Mouse (Mus musculus): ENCODE data around the gene Kifc5b.

Gene Kifc5b

GRCm38 (mm10) chr17:26947231-26948100, 30.6 kb downstream of the Kifc5b start:
- peak; percentile 11 for DNase-seq (ENCODE audit: extremely low spot score)

DNA sequence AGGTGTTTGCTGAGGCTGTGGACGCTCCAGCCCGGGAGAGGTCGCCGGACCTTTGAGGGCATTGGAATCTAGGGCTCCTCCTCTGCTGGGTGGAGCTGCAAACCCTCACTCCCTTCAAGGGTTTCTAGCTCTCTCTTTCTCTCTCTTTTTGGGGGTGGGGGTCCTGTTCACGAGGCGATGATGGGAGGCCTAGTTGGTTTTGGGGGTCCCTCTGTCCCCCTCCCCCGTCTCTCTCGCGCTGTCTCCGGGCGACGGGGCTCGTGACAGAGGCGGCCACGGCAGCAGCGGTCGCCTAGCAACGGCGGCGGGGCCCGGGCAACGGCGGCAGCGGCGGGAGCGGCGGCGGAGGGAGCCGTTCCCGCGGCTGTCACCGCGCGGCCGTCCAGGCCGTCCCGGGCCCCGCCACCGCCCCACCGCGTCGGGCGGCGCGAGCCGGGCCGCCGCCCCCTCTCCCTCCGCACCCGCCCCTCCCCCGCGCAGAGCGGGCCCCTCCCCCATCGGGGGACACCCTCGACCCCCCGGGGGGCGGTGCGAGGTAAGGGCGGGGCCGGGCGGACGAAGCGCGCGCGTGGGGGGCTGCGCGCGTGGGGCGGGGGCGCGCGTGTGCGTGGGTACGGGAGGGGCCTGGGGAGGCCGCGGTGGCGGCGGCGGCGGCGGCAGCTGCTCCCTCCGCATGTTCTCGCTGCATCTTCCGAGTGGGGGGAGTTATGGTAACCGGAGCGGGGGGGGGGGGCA, 31.6 kb downstream of the Kifc5b start:
- DNase-seq (ENCODE audit: extremely low spot score): peak; percentile 73

DNA sequence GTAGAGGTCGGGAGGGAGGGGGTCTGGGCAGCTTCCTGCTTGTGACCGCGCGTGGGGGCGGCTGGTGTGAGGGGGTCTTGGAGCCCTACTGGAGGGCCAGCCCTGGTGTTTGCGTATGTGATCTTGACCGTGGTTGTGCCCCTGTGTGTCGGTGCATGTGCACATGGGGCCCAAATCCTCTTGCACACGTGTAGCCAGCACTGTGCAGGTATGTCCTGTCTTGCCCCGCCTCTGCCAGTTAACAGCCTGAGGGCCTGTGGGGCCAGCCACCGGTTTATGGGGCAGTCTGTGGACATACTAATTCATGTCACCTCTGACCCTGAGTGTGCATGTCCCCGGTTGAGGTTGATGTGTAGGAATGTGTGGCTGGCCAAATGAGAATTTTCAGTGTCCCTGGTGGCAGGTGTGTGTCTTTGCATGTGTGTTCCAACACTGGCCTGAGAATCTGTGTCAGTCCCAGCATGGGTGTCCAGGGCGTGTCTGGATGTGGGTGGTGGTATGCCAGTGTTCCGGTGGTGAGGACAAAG, 32.2 kb downstream of the Kifc5b start:
- DNase-seq (ENCODE audit: extremely low spot score): peak; percentile 61

DNA sequence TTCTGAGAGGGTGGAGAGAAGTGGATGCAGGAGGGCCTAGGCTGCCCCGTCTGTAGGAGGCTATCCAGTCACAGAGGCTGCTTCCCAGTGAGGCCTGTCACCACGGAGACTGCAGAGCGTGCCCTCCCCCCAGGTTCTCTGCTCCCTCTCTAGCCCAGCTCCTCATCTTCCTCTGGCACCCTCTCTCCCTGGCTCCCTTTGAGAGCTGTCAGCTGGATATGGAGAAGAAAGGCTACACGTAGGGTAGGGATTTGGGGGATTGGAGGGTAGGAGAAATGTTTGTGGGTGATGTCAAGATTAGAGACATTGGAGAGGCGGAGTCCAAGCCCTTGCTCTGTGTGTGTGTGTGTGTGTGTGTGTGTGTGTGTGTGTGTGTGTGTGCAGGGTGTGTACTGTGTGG, 33.0 kb downstream of the Kifc5b start:
- DNase-seq (ENCODE audit: extremely low spot score): no peak

DNA sequence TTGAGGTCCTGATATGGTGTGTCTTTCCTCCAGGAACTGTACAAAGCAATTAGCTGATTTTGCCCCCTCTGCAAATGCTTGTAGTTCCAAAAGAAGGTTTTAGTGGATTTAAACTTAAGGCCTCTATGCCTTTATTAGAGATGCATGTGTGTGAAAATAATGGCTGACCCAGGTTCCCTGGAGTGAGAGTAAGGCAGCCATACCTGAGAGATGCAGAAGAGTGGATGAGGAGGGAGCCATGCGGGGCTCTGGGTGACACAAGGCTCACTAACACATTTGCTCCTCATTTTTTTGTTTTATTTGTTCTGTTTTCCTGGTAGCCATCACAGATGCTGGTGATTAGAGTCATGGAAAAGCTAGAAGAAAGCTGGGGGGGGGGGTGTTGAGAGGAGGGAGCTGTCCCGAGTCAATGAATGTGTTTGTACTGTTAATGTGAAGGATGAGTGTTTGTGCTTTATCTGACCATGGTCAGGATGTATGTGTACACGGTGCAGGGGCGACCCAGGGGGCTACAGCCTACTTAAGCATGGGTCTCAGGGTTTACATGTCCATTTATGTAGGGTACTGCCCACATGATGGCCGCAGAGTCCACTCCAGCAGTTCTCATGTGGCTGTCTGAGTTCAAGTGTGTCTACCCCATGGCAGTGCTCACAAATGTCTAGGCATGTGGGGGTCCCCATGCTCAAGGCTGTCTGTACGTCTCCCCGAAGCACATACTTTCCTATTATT, 33.8 kb downstream of the Kifc5b start:
- no peak for DNase-seq (ENCODE audit: extremely low spot score)

DNA sequence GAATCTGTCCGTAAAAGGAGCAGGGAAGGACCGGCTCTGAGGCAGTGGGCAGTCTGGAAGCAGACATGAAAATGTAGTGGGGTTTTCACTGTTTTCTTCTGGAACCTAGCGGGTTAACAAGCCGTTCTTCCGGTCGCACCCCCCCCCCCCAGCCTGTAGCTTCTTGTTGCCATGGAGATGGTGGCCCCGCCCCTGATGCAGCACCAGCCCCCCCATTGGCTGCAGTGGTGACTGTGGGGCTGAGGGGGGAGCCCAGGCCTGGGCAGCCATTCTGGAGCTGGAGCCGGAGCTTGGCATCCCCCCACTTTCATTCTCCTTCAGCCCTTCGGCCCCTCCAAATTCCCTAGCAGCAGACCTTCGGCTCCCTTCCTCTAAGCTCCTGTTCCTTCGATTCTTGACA, 34.5 kb downstream of the Kifc5b start:
- DNase-seq (ENCODE audit: extremely low spot score): peak; percentile 87

GRCm38 (mm10) chr17:26951952-26952877, 35.3 kb downstream of the Kifc5b start:
- peak; percentile 15 for DNase-seq (ENCODE audit: extremely low spot score)

DNA sequence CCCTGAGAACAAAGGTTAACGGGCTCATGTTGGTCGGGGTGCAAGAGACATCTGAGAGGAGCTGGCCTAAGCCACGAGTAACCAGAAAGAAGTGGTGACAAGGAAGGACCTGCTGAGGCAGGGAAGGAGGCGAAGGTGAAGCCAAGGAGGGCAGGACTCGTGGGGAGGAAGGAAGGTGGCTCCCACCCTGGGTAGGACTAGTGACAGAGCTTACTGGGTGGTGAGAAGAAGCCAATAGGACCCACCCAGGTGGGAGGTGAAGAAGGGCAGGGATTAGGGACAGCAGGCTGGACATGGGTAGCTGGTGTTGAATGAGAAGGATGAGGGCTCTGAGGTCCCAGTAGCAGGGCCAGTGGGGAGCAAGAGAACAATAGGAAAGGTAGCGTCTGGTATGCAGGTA, 36.3 kb downstream of the Kifc5b start:
- DNase-seq (ENCODE audit: extremely low spot score): peak; percentile 11

GRCm38 (mm10) chr17:26953726-26954125, 36.8 kb downstream of the Kifc5b start:
- peak; percentile 9 for DNase-seq (ENCODE audit: extremely low spot score)

- DNase-seq (ENCODE audit: extremely low spot score): no peak
Observed at GRCm38 (mm10) chr17:26956309-26956708, 39.4 kb downstream of the Kifc5b start.

DNA sequence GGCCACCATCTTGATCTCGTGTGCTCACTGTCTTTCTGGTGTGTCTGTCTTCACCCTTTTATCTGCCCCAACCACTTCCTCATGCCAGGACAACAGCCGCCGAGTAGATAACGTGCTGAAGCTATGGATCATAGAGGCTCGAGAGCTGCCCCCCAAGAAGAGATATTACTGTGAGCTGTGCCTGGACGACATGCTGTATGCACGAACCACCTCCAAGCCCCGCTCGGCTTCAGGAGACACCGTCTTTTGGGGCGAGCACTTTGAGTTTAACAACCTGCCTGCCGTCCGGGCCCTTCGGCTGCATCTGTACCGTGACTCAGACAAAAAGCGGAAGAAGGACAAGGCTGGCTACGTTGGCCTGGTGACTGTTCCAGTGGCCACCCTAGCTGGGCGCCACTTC, 40.0 kb downstream of the Kifc5b start:
- DNase-seq (ENCODE audit: extremely low spot score): no peak

GRCm38 (mm10) chr17:26957872-26958271, 41.0 kb downstream of the Kifc5b start:
- no peak for DNase-seq (ENCODE audit: extremely low spot score)

- DNase-seq (ENCODE audit: extremely low spot score): no peak
Observed at GRCm38 (mm10) chr17:26958880-26959279, 42.0 kb downstream of the Kifc5b start.

DNA sequence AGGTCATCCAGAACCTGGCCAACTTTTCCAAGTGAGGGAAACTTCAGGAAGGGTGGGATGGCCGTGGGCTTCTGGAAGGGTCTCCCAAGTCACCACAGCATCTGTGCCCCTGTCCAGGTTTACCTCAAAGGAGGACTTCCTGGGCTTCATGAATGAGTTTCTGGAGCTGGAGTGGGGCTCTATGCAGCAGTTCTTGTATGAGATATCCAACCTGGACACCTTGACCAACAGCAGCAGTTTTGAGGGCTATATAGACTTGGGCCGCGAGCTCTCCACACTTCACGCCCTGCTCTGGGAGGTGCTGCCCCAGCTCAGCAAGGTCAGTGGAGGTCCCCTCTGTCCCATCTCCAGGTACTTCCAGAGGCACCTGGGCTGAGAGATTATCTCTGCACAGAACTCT, 42.9 kb downstream of the Kifc5b start:
- DNase-seq (ENCODE audit: extremely low spot score): no peak

DNA sequence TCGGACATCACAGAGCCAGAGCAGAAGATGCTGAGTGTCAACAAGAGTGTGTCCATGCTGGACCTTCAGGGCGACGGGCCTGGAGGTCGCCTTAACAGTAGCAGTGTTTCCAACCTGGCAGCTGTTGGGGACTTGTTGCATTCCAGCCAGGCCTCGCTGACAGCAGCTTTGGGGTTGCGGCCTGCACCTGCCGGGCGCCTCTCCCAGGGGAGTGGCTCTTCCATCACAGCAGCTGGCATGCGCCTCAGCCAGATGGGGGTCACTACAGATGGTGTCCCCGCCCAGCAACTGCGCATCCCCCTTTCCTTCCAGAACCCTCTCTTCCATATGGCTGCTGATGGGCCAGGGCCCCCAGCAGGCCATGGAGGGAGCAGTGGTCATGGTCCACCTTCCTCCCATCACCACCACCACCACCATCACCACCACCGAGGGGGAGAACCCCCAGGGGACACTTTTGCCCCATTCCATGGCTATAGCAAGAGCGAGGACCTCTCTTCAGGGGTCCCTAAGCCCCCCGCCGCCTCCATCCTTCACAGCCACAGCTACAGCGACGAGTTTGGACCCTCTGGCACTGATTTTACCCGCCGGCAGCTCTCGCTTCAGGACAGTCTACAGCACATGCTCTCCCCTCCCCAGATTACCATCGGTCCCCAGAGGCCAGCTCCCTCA, 44.8 kb downstream of the Kifc5b start:
- no peak for DNase-seq (ENCODE audit: extremely low spot score)

DNA sequence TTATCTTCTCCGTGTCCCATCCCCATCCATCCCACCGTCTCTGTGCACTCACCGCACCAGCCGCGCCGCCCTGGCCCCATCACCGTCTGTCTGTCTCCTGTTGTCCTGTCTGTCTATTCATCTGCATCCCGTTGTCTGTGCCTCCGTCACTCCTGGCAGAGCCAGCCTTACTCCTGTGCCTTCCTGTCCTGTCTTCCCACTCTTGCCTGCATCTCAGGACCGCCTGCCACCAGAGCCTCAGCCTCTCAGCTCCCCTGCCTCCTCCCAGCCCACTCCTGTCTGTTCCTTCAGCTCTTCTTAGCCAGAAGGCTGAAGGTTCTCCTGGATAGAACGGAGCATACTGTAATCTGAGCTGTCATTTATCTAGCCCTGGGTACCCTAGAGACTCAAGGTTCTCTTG, 50.1 kb downstream of the Kifc5b start:
- DNase-seq (ENCODE audit: extremely low spot score): no peak

GRCm38 (mm10) chr17:26967477-26967876, 50.6 kb downstream of the Kifc5b start:
- DNase-seq (ENCODE audit: extremely low spot score): no peak

DNA sequence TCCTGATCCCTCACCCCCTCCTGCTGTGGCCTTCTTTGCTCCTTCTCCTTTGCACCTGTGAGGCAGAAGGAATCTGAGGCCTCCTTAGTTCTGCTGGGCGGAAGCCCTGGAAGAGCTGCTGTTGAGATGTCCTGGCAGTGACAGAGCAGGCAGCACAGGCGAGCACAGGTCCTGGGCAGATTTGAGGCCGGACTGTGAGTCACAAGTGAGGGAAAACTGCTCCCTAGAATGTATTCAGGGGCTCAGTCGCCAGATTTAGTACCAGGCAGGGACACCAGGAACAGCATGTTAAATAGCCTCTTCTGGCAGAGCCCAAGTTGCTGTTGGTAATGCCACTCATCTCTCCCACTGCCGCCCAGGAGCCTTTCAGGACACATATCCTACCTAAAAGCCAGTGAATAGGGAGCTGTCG, 51.3 kb downstream of the Kifc5b start:
- DNase-seq (ENCODE audit: extremely low spot score): no peak

GRCm38 (mm10) chr17:26969257-26969656, 52.4 kb downstream of the Kifc5b start:
- DNase-seq (ENCODE audit: extremely low spot score): no peak

GRCm38 (mm10) chr17:26970221-26970620, 53.3 kb downstream of the Kifc5b start:
- no peak for DNase-seq (ENCODE audit: extremely low spot score)
